Mouse (Mus musculus) hindbrain, embryonic 14.5 days (tissue): ENCODE measurements around the gene 2010111I01Rik. TPM values are rescaled to one million over a fixed set of nuclear protein-coding genes. Genes with fewer than 3 reads are reported as not detected.
A peak's percentile ranks its signal among the peaks of the same experiment; 100 is the strongest.

Experiments
- ATAC-seq: fragments of 200-750 bp; cut with Nextera tagmentation; 2 replicates; pipeline ENCODE4 v1.8.0; 2017; ENCODE audit warnings: moderate number of reproducible peaks, mild to moderate bottlenecking, moderate TSS enrichment, moderate library complexity; ENCODE audit not compliant: low FRiP score
- DNase-seq: peaks from one replicate; pipeline ENCODE4 v3.0.0-alpha.2; 2015; ENCODE audit warnings: low spot score
- H3K27ac ChIP-seq: fragments of 300-500 bp; sonication (generic); 2 replicates; pipeline ENCODE4 v1.5.1; 2014; ENCODE audit warnings: mild to moderate bottlenecking, moderate library complexity
- H3K27me3 ChIP-seq: fragments of 300-500 bp; sonication (generic); 2 replicates; pipeline ENCODE4 v1.6.1; 2014; ENCODE audit warnings: mild to moderate bottlenecking, low read length, mixed read lengths; ENCODE audit not compliant: control insufficient read depth, insufficient read depth
- H3K36me3 ChIP-seq: fragments of 300-500 bp; sonication (generic); replicated peaks from 2 replicates; pipeline ENCODE4 v1.6.1; 2014; ENCODE audit not compliant: control insufficient read depth, insufficient read depth
- H3K4me1 ChIP-seq: fragments of 300-500 bp; sonication (generic); replicated peaks from 2 replicates; pipeline ENCODE4 v1.6.1; 2014; ENCODE audit warnings: antibody characterized with exemption, low read length, mixed read lengths; ENCODE audit not compliant: control insufficient read depth, insufficient read depth
- H3K4me2 ChIP-seq: fragments of 300-500 bp; sonication (generic); replicated peaks from 2 replicates; pipeline ENCODE4 v1.6.1; 2014; ENCODE audit warnings: mild to moderate bottlenecking, moderate library complexity
- H3K4me3 ChIP-seq: fragments of 300-500 bp; sonication (generic); replicated peaks from 2 replicates; pipeline ENCODE4 v1.5.1; 2014; ENCODE audit warnings: mild to moderate bottlenecking, low read length
- H3K9ac ChIP-seq: fragments of 300-500 bp; sonication (generic); 2 replicates; pipeline ENCODE4 v1.6.1; 2014
- H3K9me3 ChIP-seq: fragments of 300-500 bp; sonication (generic); 2 replicates; pipeline ENCODE4 v1.6.1; 2016; ENCODE audit warnings: low read length; ENCODE audit not compliant: control insufficient read depth
- WGBS: fragments of 180-500 bp; shearing (Covaris S2); extraction: QIAGEN DNeasy Blood & Tissue Kit; methylation state at CpG from one replicate; pipeline ENCODE4 v1.1.7; 2014; 5-methylcytosine and 5-hydroxymethylcytosine counted together
- polyA plus RNA-seq: library from polyadenylated mRNA; unstranded; fragments of >200 nt; fragmentation: Nextera tagmentation; extraction: Ambion mirVana; gene quantifications from 2 replicates; pipeline ENCODE4 v1.2.1, GENCODE M21; 2014

Gene 2010111I01Rik
- polyA plus RNA-seq, 1 experiment from 2014 or later: 32.6 TPM

GRCm38 (mm10) chr13:63111297-63112042 lies 146.8 kb downstream of the 2010111I01Rik start:
- Histone ChIP-seq H3K9ac (no peak overlapping the region), H3K4me1 (peaks cover 8% of the 10 kb centered on the region), H3K4me2 (no peak overlapping the region), H3K9me3 (no peaks in the 10 kb centered on the region), H3K27ac (no peak overlapping the region), H3K36me3 (no peaks in the 10 kb centered on the region), H3K4me3 (no peak overlapping the region), H3K27me3 (no peaks in the 10 kb centered on the region)
- no peak for DNase-seq
- 69% methylated on average over 5 of the region's 5 CpGs for WGBS
- no peak for ATAC-seq

GRCm38 (mm10) chr13:63112043-63112597 lies 147.4 kb downstream of the 2010111I01Rik start:
- Histone ChIP-seq H3K27me3 (no peaks in the 10 kb centered on the region), H3K36me3 (no peaks in the 10 kb centered on the region), H3K27ac (peak overlapping the region; percentile 38; the same call in 1 of the 2 replicates), H3K9ac (no peak overlapping the region), H3K4me3 (no peak overlapping the region), H3K4me1 (peaks cover 8% of the 10 kb centered on the region), H3K4me2 (no peak overlapping the region), H3K9me3 (no peaks in the 10 kb centered on the region)
- WGBS: 73% methylated on average over 4 of the region's 4 CpGs
- DNase-seq (no peak), ATAC-seq (no peak)

DNA sequence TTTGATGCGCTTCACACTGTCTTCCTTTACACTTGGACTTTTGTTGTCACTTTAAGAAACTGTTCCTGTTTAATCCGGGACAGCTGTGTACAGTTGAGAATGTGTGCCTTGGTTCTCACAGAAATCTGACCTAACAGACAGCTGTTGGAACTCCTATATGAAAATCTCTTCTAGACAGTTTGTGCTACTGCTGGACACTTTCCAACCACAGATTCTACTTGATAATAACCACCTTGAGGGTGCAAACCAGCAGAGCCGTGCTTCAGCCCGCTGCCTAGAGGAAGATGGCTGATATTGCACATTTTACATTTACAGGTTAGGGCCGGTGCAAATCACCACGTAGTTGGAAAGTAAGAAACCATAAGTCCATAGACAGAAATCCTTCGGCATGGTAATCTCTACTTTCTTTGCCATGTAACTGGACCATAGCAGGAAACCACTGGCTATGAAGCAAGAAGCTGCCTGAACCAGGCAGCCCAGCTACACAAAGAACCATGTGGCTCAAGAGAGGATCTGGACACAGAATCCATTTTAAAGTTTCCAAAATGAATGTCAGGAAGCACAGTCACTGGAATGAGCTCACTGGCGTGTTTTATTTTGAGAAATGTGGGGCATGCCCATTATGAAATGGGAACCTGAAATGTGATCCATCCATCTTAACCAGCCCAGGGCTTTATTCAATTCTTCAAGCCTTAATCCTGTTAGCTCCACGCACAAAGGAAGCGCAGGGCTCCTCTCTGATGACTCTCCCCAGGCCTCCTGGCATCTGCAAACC lies 148.1 kb downstream of the 2010111I01Rik start:
- no peak overlapping the region for H3K9ac ChIP-seq
- no peak overlapping the region for H3K4me2 ChIP-seq
- H3K27ac ChIP-seq: peak overlapping the region; percentile 38; the same call in 1 of the 2 replicates
- ATAC-seq (0 out of 2 replicates have a peak, but pooled peaks have one; percentile 54), DNase-seq (no peak)
- no peaks in the 10 kb centered on the region for H3K9me3 ChIP-seq
- H3K4me1 ChIP-seq: peaks cover 8% of the 10 kb centered on the region
- no peaks in the 10 kb centered on the region for H3K36me3 ChIP-seq
- WGBS: 45% methylated on average over 10 of the region's 10 CpGs
- no peak overlapping the region for H3K4me3 ChIP-seq
- no peaks in the 10 kb centered on the region for H3K27me3 ChIP-seq

DNA sequence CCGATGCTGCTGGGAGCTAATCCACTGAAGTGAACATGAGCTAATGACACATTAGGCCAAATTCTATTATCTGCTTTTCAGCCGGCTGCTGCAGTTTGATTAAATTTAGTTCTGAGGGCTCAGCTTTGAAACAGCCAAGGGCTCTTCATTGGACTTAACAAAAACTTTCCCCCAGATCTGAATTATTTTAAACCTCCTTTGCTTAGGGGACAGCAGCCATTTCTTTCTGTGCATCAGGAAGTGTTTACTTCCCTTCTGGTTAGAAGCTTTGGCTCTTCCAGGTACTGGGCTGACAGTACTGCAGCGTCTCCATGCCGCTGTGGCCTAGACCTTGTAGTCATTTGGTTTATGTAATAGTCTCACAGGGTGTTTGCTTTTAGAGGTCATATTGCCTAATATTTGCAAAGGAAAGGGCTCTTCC lies 149.2 kb downstream of the 2010111I01Rik start:
- Histone ChIP-seq H3K4me1 (peaks cover 8% of the 10 kb centered on the region), H3K4me3 (no peak overlapping the region), H3K36me3 (no peaks in the 10 kb centered on the region), H3K9me3 (no peaks in the 10 kb centered on the region), H3K4me2 (no peak overlapping the region), H3K9ac (no peak overlapping the region), H3K27me3 (no peaks in the 10 kb centered on the region), H3K27ac (no peak overlapping the region)
- DNase-seq (no peak), ATAC-seq (no peak)
- 66% methylated on average over 4 of the region's 4 CpGs for WGBS

DNA sequence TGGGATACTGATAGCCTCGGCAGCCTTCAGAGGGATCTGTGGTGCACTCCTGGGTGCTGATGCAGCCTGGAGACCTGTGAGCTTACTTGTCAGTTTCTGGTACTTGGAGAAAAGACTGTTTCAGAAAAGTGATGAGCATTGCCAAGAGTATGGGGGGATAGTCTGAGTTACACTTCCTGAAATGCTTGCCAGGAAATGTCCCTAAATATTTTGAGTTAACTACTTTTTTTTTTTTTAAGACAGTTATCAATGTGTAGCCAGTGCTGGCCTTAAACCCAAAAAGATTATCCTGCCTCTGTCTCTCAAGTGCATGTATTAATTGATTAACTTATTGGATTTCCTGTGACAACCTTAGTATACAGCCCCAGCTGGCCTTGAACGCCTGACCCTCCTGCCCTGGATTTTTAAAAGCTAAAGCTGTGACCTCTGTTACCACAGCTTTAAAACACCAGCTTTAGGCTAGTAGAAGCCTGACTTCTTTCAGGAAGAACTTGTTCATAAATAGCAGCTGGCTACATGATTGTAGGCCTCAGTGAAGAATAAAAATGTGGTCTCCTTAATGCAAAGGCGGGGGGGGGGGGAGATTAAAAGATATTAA lies 150.6 kb downstream of the 2010111I01Rik start:
- no peaks in the 10 kb centered on the region for H3K36me3 ChIP-seq
- WGBS: 84% methylated on average over 3 of the region's 3 CpGs
- H3K27me3 ChIP-seq: no peaks in the 10 kb centered on the region
- DNase-seq (no peak), ATAC-seq (no peak)
- H3K27ac ChIP-seq: no peak overlapping the region
- no peak overlapping the region for H3K4me3 ChIP-seq
- H3K9ac ChIP-seq: no peak overlapping the region
- H3K9me3 ChIP-seq: no peaks in the 10 kb centered on the region
- H3K4me1 ChIP-seq: peaks cover 8% of the 10 kb centered on the region
- H3K4me2 ChIP-seq: no peak overlapping the region

GRCm38 (mm10) chr13:63117495-63118184 lies 152.9 kb downstream of the 2010111I01Rik start:
- H3K36me3 ChIP-seq: no peaks in the 10 kb centered on the region
- no peak overlapping the region for H3K9ac ChIP-seq
- 88% methylated on average over 3 of the region's 3 CpGs for WGBS
- H3K27me3 ChIP-seq: no peaks in the 10 kb centered on the region
- DNase-seq (no peak), ATAC-seq (no peak)
- H3K9me3 ChIP-seq: no peaks in the 10 kb centered on the region
- H3K4me1 ChIP-seq: peaks cover 4% of the 10 kb centered on the region; the same call in 1 of the 2 replicates
- H3K4me3 ChIP-seq: no peak overlapping the region
- no peak overlapping the region for H3K4me2 ChIP-seq
- H3K27ac ChIP-seq: no peak overlapping the region

DNA sequence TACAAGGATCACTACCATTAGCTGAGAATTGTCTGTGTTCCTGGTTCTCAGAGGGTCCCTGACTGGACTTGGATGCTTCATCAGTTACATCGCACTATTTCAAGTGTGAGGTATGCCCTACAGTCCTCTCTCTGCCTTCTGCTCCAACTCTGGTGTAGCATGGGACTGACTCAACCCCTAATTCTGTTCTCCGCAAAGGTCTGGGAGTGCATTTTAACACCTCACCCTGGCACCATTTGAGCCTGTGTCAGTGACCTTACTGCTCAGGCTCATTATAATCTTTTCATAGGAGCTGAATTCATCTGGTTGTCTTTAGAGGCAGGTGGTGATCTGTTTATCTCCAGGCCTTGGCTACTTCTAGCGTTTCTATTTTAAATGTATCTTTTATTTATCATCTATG lies 154.0 kb downstream of the 2010111I01Rik start:
- Histone ChIP-seq H3K9ac (no peak overlapping the region), H3K4me3 (no peak overlapping the region), H3K27ac (no peak overlapping the region), H3K4me1 (0 out of 2 replicates have a peak, but pooled peaks cover 4% of the 10 kb centered on the region), H3K9me3 (no peaks in the 10 kb centered on the region), H3K27me3 (no peaks in the 10 kb centered on the region), H3K36me3 (no peaks in the 10 kb centered on the region), H3K4me2 (no peak overlapping the region)
- ATAC-seq: no peak
- 96% methylated on average over 3 of the region's 3 CpGs for WGBS
- no peak for DNase-seq

DNA sequence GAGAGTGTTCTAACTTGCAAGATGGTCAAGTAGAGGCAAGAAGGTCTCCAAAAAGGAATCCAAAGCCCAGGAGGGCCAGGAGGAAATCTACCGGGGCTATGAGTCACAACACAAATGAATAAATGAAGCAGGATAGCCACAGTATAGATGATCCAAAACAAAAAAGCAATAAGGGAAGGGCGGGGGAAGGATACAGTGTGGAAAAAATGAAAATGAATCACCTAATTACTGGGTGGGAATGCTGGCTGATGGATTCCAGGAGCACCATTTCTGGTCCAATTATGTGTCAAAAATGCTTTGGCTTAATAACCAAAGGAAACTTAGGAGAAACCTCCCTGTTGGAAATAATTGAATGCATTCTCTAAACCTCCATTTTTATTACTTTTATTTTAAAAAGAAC lies 155.6 kb downstream of the 2010111I01Rik start:
- H3K9me3 ChIP-seq: no peaks in the 10 kb centered on the region
- no peaks in the 10 kb centered on the region for H3K27me3 ChIP-seq
- no peaks in the 10 kb centered on the region for H3K36me3 ChIP-seq
- DNase-seq (no peak), ATAC-seq (no peak)
- no peak overlapping the region for H3K4me2 ChIP-seq
- no peaks in the 10 kb centered on the region for H3K4me1 ChIP-seq
- no peak overlapping the region for H3K9ac ChIP-seq
- no peak overlapping the region for H3K4me3 ChIP-seq
- WGBS: 88% methylated on average over 2 of the region's 2 CpGs
- H3K27ac ChIP-seq: no peak overlapping the region
